Mouse (Mus musculus) left cerebral cortex, postnatal 25 days (tissue): ENCODE results near the gene Nmrk1. TPM values are rescaled to one million over a fixed set of nuclear protein-coding genes. Genes with fewer than 3 reads are reported as not detected.
A peak's percentile ranks its signal among the peaks of the same experiment; 100 is the strongest.

Experiments
- DNase-seq, 2 experiments: peaks; one replicate each; pipeline ENCODE4 v3.0.0; 2022; ENCODE audit warnings: low spot score in 2 of 2, mixed read lengths in 1 of 2
- intact Hi-C: fragments of 180-260 bp; cut with DNase I; formaldehyde crosslinking; loops from one replicate; pipeline ENCODE4 v1.15.1; 2025
- total RNA-seq, 2 experiments: library from RNA; stranded (reverse); gene quantifications; 2 replicates each; pipeline ENCODE4 v1.2.3; 2021

Gene Nmrk1
- total RNA-seq, 2 experiments from 2014 or later: 3.6 TPM

DNA sequence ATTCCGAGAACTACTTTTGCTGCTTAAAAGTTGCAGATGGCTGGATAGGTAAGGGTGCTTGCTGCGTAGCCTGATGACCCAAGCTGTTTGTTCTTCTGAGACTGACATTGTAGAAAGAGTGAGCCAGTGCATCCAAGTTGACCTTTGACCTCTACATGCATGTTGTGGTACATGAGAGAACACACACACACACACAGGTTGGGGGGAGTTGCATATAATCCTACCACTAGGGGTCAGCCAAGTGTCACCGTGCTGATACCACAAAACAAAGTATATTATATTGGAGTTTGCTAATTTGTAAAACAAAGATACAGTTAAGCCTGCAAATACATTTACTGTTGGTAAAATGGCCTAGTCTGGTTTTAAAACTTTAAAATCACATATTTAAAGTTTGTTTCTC is 55.8 kb downstream of the Nmrk1 start:
- DNase-seq: peak in 1 of 2 experiments; percentile 30
- intact Hi-C loops: no loop called here

DNA sequence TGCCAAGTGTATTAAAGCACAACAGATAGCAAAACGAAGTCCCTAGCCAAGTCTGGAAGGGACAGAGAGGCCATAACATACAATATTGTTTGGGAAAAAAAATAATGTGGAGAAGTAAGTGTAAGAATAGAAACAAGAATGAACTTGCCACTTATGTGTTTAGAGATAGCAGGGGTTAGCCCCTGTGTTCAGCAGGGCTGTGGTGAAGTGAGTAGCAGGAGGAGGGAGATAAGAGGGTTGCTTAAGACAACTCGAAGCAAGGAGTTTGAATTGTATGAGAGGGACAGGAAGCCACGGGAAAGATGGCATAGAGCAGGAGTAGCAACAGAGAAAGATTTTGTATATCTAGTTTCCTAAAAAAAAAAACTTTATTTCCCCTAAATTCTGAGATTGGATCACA is 60.4 kb downstream of the Nmrk1 start:
- DNase-seq: no peak
- intact Hi-C loops: no loop called here

DNA sequence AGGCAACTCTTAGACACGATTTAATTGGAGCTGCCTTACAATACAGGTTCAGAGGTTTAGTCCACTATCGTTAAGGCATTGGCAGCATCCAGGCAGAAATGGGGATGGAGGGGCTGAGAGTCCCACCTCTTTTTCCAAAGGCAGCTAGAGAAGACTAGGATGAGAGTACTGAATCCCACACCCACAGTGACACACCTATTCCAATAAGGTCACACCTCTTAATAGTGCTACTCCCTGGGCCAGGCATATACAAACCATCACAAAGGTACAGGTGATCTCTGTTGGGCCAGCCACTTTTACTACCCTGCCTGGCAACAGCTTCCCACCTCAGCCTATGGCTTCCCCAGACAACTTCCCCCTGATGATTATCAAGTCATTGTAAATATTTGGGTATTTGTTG is 61.0 kb downstream of the Nmrk1 start:
- intact Hi-C loops: no loop called here
- DNase-seq: no peak

DNA sequence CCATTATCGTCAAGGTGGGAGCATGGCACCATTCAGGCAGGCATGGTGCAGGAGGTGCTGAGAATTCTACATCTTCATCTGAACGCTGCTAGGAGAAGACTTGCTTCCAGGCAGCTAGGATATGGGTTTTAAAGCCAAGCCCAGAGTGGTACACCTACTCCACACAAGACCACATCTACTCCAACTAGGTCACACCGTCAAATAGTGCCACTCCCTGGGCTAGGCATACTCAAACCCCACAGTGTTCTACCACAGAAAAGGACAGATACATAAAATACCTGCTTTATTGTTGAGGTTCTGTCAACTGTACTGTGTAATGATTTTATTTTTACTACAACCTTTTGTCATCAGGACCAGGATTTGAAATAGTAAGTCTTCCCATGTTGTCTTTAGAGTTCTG is 63.4 kb downstream of the Nmrk1 start:
- intact Hi-C loops: no loop called here
- no peak for DNase-seq

DNA sequence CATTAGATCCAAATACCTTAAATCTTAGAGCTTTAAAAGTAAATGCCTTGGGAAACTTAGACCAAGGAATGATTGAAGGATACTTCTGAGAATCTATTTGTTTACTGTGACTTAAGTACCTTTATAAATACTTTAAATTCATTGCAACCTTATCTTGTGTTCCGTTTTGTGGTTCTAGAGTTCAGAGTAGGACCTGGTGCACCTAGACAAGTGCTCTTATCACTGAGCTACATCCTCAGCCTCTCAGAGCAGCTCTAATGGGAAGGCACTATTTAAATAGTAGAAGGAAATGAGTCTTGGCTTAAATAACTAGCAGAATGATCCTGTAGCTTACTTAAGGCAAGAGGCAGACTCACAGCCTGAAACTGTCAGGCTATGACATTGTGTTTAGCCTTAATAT is 63.8 kb downstream of the Nmrk1 start:
- intact Hi-C loops: no loop called here
- no peak for DNase-seq

Other genes starting within 250 kb of the Nmrk1 start
- 10 to 100 TPM; 16.2 to 16.8 TPM for gene Ostf1, start 127 bp upstream of the Nmrk1 start, total RNA-seq
- gene Carnmt1, start 38.8 kb downstream of the Nmrk1 start, total RNA-seq: 10 to 100 TPM; 11.1 to 11.6 TPM
- 10 to 100 TPM; 20.3 to 22.1 TPM for gene D030056L22Rik, start 81.2 kb downstream of the Nmrk1 start, total RNA-seq
- gene Trpm6, start 118.0 kb downstream of the Nmrk1 start, total RNA-seq: under 1 TPM; 0.48 to 0.50 TPM